Mouse (Mus musculus): ENCODE results near the gene Arrdc5.
A peak's percentile ranks its signal among the peaks of the same experiment; 100 is the strongest.

The Arrdc5 gene

GRCm38 (mm10) chr17:56300186-56300585 is at the start of gene Arrdc5:
Gene Arrdc5 (minus strand): TSS chr17:56300286.
- no peak for DNase-seq (ENCODE audit: extremely low read depth, low read depth)

GRCm38 (mm10) chr17:56348586-56348985 is 48.5 kb upstream of the Arrdc5 start:
- DNase-seq (ENCODE audit: extremely low read depth, low read depth) = no peak

DNA sequence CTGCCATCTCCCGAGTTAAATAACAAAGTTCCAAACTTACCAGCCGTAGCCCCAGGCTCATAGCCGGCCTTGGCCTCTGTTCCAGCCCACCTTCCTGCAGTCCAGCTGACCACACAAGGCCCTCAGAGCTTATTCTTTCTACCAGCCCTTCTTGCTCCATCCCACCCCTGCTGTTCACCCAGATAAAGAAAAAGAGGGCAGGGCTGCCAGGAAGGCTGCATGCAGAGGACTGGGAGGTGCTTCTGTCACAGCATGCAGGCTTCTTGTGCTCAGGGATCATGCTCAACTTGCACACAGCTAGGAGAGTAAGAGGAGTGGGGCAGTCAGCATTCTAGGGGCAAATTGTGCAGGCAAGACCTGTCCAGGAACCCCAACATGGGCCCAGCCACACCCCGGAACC is 48.0 kb upstream of the Arrdc5 start:
- no peak for DNase-seq (ENCODE audit: extremely low read depth, low read depth)

DNA sequence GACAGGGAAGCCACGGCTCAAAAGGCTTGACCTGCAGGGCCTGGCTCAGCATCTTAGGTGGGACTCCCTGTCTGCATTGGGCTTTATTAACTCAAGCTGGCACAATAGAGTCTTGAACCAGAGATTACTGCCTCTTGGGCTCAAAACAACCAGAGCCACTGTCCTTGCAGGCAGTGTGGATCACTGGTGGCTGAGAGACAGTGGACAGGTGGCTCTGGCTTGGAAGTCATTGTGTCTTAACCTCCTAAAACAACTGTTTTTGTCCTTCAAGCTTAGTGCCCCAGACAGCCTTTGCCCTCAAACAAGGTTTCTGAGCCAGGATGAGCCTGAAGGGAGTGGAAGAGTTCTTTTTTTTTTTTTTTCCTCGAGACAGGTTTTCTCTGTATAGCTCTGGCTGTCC is 45.3 kb upstream of the Arrdc5 start:
- DNase-seq (ENCODE audit: extremely low read depth, low read depth) = no peak

GRCm38 (mm10) chr17:56343466-56343865 is 43.4 kb upstream of the Arrdc5 start:
- DNase-seq (ENCODE audit: extremely low read depth, low read depth) = no peak

GRCm38 (mm10) chr17:56340717-56341116 is 40.6 kb upstream of the Arrdc5 start:
- no peak for DNase-seq (ENCODE audit: extremely low read depth, low read depth)

DNA sequence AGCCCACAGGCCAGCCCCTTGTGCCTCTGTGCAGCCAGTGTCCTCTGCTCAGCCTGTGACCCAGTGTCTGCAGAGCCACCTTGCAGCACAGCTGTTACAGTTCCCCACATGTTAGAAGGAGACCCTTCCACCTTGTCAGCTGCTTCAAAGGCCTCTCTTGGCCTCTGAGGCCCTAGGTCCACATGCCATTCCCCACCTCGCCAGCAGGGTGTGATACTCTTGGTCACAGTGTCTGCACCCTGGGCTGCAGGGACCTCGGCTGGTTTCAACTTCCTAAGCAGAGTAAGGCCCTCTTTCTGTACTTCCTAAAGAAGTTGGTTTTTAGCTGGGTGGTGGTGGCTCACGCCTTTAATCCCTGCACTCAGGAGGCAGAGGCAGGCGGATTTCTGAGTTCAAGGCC is 38.8 kb upstream of the Arrdc5 start:
- DNase-seq (ENCODE audit: extremely low read depth, low read depth) = peak; percentile 24

- DNase-seq (ENCODE audit: extremely low read depth, low read depth) = peak; percentile 76
Observed at GRCm38 (mm10) chr17:56337791-56338190, 37.7 kb upstream of the Arrdc5 start.

GRCm38 (mm10) chr17:56337190-56337589 is 37.1 kb upstream of the Arrdc5 start:
- peak; percentile 36 for DNase-seq (ENCODE audit: extremely low read depth, low read depth)

GRCm38 (mm10) chr17:56332987-56333386 is 32.9 kb upstream of the Arrdc5 start:
- DNase-seq (ENCODE audit: extremely low read depth, low read depth) = no peak

DNA sequence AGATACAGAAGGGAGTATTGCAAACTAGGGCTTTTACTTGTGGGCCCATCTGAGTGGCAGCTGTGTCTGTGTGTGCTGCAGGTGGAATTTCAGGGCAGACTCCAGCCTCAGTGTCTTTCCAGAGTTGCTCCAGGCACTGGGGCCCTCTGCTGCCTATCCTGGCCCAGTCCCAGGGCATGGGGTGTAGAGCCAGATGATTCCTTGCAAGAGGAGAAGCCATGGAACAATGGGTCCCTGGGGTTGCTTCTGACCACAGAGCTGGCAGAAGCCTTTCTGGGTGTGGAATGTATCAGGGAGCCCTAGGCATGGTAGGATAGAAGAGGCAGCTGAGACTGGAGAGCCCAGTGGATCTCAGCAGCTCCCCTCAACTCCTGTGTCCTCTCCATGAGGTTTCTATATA is 31.2 kb upstream of the Arrdc5 start:
- no peak for DNase-seq (ENCODE audit: extremely low read depth, low read depth)

GRCm38 (mm10) chr17:56330345-56330744 is 30.3 kb upstream of the Arrdc5 start:
- no peak for DNase-seq (ENCODE audit: extremely low read depth, low read depth)

DNA sequence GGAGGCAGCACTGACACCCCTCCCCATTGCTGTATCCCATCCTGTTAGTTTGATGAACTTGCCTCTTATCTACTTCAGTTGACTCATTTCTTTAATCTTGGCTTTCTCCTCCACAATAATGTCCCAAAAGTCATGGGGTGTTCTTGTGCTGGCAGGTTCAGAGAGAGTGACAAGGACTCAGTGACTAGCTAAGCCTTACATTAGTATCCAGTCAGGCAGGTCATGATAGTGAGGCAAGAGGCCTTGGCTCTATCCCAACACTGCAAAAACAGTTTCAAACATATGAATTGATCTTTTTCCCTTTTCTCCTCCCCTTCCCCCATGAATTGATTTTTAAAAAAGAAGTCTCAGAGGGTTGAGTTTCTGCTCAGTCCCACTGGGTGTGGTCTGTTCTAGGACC is 29.2 kb upstream of the Arrdc5 start:
- DNase-seq (ENCODE audit: extremely low read depth, low read depth) = no peak

DNA sequence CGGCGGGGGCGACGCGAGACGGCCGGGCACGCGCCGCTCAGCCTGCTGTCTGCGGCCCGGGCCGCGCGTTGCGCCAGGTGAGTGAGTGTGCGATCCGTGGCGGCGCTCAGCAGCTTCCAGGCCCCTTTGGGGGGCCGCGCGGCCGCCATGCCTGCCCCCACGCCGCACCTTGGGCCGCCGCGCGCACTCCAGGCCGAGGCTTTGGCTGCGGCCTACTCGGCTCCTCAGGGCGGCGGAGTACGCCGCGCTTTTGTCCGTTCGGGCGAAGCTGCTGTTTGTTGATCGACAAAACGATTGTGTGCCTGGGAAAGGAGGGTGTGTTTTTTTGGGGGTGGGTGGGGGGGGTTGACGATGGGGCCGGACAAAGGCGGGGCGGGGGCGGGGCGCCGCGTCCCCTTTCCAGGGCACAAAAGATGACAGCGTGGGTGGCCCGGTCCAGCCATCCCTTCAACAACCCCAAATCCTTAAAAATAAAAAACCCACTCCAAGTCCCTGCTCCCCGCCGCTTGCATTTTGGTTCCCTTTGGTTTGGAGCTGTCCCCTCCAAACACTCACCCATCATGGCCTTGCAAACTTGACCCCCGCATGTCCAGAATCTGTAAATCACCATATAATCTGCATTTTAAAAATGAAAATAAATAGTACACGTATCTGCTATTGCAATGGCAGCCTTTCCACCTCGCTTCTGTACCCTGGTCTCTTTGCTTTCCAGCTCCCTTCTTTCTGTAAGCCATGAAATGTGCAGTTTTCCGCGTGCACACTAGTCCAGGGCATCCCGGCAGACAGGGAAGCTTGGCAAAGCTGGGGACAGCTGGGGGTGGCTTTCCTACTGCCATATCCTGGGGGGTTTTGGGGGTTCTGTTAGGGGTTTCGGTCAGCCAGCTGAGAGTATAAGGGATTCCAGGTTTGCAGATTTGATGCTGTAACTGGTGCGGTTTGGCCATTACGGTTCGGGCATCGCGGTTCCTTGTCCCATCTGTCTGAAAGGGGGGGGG is 26.4 kb upstream of the Arrdc5 start:
- no peak for DNase-seq (ENCODE audit: extremely low read depth, low read depth)

DNA sequence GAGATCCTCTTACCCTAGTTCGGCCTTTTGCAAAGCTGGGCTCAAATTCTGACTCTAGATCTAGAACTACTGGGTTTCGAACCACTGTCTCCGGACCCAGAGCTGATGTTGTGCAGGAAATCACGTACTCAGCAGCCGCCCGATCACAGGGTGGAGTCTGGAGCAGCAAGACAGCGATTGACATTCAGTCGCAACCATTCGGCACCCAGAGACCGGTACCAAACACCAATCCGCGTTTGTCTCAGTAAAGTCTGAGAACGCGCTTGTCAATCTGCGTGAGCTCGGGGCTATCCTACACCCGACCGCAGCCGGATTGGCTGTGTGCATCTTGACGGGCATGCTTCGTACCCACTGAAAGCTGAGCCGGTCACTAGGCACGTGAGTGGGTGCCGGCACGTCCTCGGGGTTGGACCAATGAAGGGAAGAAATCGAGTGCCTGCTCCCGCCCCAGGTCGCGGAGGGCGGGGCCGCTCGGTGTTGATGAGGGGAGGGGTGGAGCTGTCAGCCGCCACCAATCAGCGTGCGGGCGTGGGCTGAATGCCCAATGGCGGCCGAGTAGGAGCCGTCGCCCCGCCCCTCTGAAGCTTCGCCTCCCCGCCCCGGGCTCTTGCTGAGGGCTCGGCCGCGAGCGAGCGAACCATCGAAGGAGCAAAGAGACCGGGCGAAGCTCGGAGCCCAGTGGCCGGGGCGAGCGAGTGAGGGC is 25.5 kb upstream of the Arrdc5 start, which contains the start of gene Kdm4b:
Gene Kdm4b (plus strand): TSS at position 613 of the 703 bp plus-strand sequence.
- DNase-seq (ENCODE audit: extremely low read depth, low read depth) = peak; percentile 99

- no peak for DNase-seq (ENCODE audit: extremely low read depth, low read depth)
Observed at GRCm38 (mm10) chr17:56324419-56324818, 24.3 kb upstream of the Arrdc5 start.

GRCm38 (mm10) chr17:56309191-56309945 is 9.3 kb upstream of the Arrdc5 start:
- DNase-seq (ENCODE audit: extremely low read depth, low read depth) = no peak

DNA sequence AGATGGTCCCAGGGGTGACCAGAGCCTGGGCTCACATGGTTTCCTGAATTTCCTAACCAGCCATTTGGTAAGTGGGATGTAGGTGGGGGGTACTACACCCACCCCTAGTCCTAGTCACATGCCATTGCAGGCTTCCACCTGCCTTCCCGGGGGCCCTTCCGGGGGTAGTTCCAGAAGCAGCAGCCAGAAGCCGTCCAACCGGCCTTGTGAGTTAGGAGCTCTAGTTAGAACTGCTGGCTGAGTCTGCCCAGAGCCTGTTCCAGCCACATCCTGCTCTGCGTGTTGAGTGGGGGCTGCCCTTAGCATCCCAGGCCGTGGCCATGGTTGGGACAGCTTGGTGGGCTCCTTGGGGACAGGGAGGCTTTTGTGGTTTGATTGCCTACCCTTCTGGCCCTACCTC is 8.0 kb upstream of the Arrdc5 start:
- DNase-seq (ENCODE audit: extremely low read depth, low read depth) = no peak

DNA sequence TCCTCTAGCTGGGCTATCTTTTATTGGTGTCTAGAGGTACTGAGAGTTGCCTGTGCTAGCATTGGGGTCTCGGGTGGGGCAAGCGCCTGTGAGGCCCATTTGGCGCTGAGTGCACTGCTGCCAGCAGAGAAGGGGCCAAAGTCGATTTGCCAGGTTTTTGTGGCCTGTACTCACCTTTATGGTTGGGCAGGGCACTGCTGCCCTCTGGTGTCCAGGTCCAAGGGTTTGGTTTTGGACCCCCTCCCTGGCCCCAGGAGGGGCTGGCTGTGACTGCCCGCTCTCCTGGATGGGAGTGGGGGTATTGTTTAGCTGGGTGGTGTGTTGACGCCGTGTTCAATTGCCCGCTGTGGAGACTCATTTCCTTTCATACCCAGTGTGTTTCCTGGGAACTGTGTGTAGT is 5.7 kb upstream of the Arrdc5 start:
- DNase-seq (ENCODE audit: extremely low read depth, low read depth) = no peak

- no peak for DNase-seq (ENCODE audit: extremely low read depth, low read depth)
Observed at GRCm38 (mm10) chr17:56305156-56305555, 5.1 kb upstream of the Arrdc5 start.

GRCm38 (mm10) chr17:56304718-56305117 is 4.6 kb upstream of the Arrdc5 start:
- no peak for DNase-seq (ENCODE audit: extremely low read depth, low read depth)
